Comparison of ENCODE assay signal across 8 mouse cellular contexts in genomic region chr5:99729361-99729882, GRCm38 (mm10). TPM values are rescaled to one million over a fixed set of nuclear protein-coding genes. Genes with fewer than 3 reads are reported as not detected.
A peak's percentile ranks its signal among the peaks of the same experiment; 100 is the strongest.
DNase-seq lines count a peak whose midpoint lies in the region; ATAC-seq and TF ChIP-seq lines count a peak whose summit lies in the region.

No protein-coding gene starts in this region.

- peak overlapping the region; percentile 100 for H3K4me2 ChIP-seq in intestine, postnatal 0 days (replicated peaks; ENCODE audit: low read depth)
- peak overlapping the region; percentile 99 for H3K4me2 ChIP-seq in limb, embryonic 15.5 days
- peak overlapping the region; percentile 88 for H3K4me2 ChIP-seq in neural tube, embryonic 13.5 days

- intact Hi-C loops in gastrocnemius, adult 2 months (cut with DNase I) = no loop called here

- peak; percentile 28 for DNase-seq in gastrocnemius, adult 2 months
- no peak for DNase-seq in gastrocnemius, postnatal 25 days
- DNase-seq in cerebellum, postnatal 10 days = peak; percentile 80 to 81
- no peak for DNase-seq in urinary bladder, adult 2 months (ENCODE audit: low spot score)

- peaks cover 21% of the 10 kb centered on the region; the same call in 1 of the 2 replicates for H3K27me3 ChIP-seq in intestine, postnatal 0 days (replicated peaks; ENCODE audit: control insufficient read depth, insufficient read depth, low read length)
- peaks cover 4% of the 10 kb centered on the region for H3K27me3 ChIP-seq in limb, embryonic 15.5 days
- peaks cover 20% of the 10 kb centered on the region for H3K27me3 ChIP-seq in neural tube, embryonic 13.5 days

- H3K4me1 ChIP-seq in intestine, postnatal 0 days (replicated peaks; ENCODE audit: control insufficient read depth, insufficient read depth, low read length) = 0 out of 2 replicates have a peak, but pooled peaks cover 4% of the 10 kb centered on the region
- H3K4me1 ChIP-seq in limb, embryonic 15.5 days = peaks cover 16% of the 10 kb centered on the region
- peaks cover 34% of the 10 kb centered on the region for H3K4me1 ChIP-seq in neural tube, embryonic 13.5 days (replicated peaks)

- H3K9ac ChIP-seq in intestine, postnatal 0 days (ENCODE audit: low read depth, low read length) = no peak overlapping the region
- no peak overlapping the region for H3K9ac ChIP-seq in limb, embryonic 15.5 days
- peak overlapping the region; percentile 84 for H3K9ac ChIP-seq in neural tube, embryonic 13.5 days

- no peaks in the 10 kb centered on the region for H3K36me3 ChIP-seq in intestine, postnatal 0 days (ENCODE audit: control insufficient read depth, insufficient read depth)
- no peaks in the 10 kb centered on the region for H3K36me3 ChIP-seq in limb, embryonic 15.5 days
- no peaks in the 10 kb centered on the region for H3K36me3 ChIP-seq in neural tube, embryonic 13.5 days

- H3K4me3 ChIP-seq in gastrocnemius, adult 2 months = peak overlapping the region; percentile 83
- peak overlapping the region; percentile 21 for H3K4me3 ChIP-seq in intestine, postnatal 0 days (ENCODE audit: low read depth, low read length)
- peak overlapping the region; percentile 65 for H3K4me3 ChIP-seq in limb, embryonic 15.5 days
- peak overlapping the region; percentile 66 for H3K4me3 ChIP-seq in neural tube, embryonic 13.5 days

- no peaks in the 10 kb centered on the region for H3K9me3 ChIP-seq in intestine, postnatal 0 days (ENCODE audit: control insufficient read depth)
- H3K9me3 ChIP-seq in limb, embryonic 15.5 days = no peaks in the 10 kb centered on the region
- no peaks in the 10 kb centered on the region for H3K9me3 ChIP-seq in neural tube, embryonic 13.5 days

- H3K27ac ChIP-seq in gastrocnemius, adult 2 months = no peak overlapping the region
- no peak overlapping the region for H3K27ac ChIP-seq in intestine, postnatal 0 days (ENCODE audit: low read depth, low read length)
- peak overlapping the region; percentile 47; the same call in 1 of the 2 replicates for H3K27ac ChIP-seq in limb, embryonic 15.5 days
- H3K27ac ChIP-seq in neural tube, embryonic 13.5 days (replicated peaks) = peak overlapping the region; percentile 72

- 0 out of 2 replicates have a peak, but pooled peaks have one; percentile 17 for ATAC-seq in granulocyte monocyte progenitor cell, adult 5-6 weeks (replicated peaks; ENCODE audit: poor library complexity, severe bottlenecking)
- ATAC-seq in intestine, postnatal 0 days = peak; percentile 31; the same call in 1 of the 2 replicates
- peak; percentile 74 for ATAC-seq in limb, embryonic 15.5 days (ENCODE audit: insufficient number of reproducible peaks, low FRiP score, low TSS enrichment, low read depth)
- peak; percentile 67 for ATAC-seq in neural tube, embryonic 13.5 days (ENCODE audit: low read depth)

- WGBS in intestine, postnatal 0 days = 7% methylated on average over 18 of the region's 18 CpGs
- WGBS in limb, embryonic 15.5 days = 2% methylated on average over 18 of the region's 18 CpGs
- WGBS in neural tube, embryonic 13.5 days = under 1% methylated on average over 18 of the region's 18 CpGs

- TF ChIP-seq CTCF in gastrocnemius, adult 2 months (IDR thresholded peaks at IDR 0.05) = no peak
- no peak for TF ChIP-seq CTCF in intestine, postnatal 0 days (IDR thresholded peaks at IDR 0.05; ENCODE audit: low read depth)

RNA-seq across cellular contexts. Expression of gene Rasgef1b, which starts 0.6 kb away (rescaled TPM):
- under 1 TPM; 0.26 to 0.47 TPM for total RNA-seq in gastrocnemius, adult 2 months (2021)
- under 1 TPM; 0.36 to 0.38 TPM for total RNA-seq in gastrocnemius, postnatal 25 days (2021)
- 0.28 and 0.49 TPM in 2 replicates for total RNA-seq in granulocyte monocyte progenitor cell, adult 5-6 weeks (2014; fragmentation: Nextera tagmentation)
- total RNA-seq in granulocyte monocyte progenitor cell, adult 5-6 weeks (2017) = 2.3 and 3.8 TPM in 2 replicates
- 3.6 and 4.0 TPM in 2 replicates for polyA plus RNA-seq in intestine, postnatal 0 days (2015; fragmentation: Nextera tagmentation; extraction: Ambion mirVana)
- 8.6 and 8.8 TPM in 2 replicates for polyA plus RNA-seq in limb, embryonic 15.5 days (2015; fragmentation: Nextera tagmentation; extraction: Ambion mirVana)
- polyA plus RNA-seq in neural tube, embryonic 13.5 days (2015; fragmentation: Nextera tagmentation; extraction: Ambion mirVana) = 66.1 and 71.5 TPM in 2 replicates
- 5.7 and 6.2 TPM in 2 replicates for polyA plus RNA-seq in urinary bladder, adult 2 months (2012; rRNA removed)

Comparison
In these comparisons a context has a peak if more than half of its experiments do, and no peak if none do; other contexts are left out.
1. DNase-seq: peak in gastrocnemius, adult 2 months (single experiment) and cerebellum, postnatal 10 days (2 of 2); none in gastrocnemius, postnatal 25 days (single experiment) and urinary bladder, adult 2 months (single experiment).
2. H3K27ac ChIP-seq: peak in limb, embryonic 15.5 days (single experiment) and neural tube, embryonic 13.5 days (single experiment); none in gastrocnemius, adult 2 months (single experiment) and intestine, postnatal 0 days (single experiment).
3. H3K4me3 ChIP-seq: peak in every context shown above with its lines; median percentile 83 in gastrocnemius, adult 2 months; 66 in neural tube, embryonic 13.5 days; 65 in limb, embryonic 15.5 days; 21 in intestine, postnatal 0 days.
4. ATAC-seq: peak in every context shown above with its lines; median percentile 74 in limb, embryonic 15.5 days; 67 in neural tube, embryonic 13.5 days; 31 in intestine, postnatal 0 days; 17 in granulocyte monocyte progenitor cell, adult 5-6 weeks.
5. Peak in every context shown above with its lines, with median percentiles within 50 percentile points of each other: H3K4me2 ChIP-seq.